Mouse (Mus musculus): ENCODE measurements around the gene Tmem8b.

The Tmem8b gene

DNA sequence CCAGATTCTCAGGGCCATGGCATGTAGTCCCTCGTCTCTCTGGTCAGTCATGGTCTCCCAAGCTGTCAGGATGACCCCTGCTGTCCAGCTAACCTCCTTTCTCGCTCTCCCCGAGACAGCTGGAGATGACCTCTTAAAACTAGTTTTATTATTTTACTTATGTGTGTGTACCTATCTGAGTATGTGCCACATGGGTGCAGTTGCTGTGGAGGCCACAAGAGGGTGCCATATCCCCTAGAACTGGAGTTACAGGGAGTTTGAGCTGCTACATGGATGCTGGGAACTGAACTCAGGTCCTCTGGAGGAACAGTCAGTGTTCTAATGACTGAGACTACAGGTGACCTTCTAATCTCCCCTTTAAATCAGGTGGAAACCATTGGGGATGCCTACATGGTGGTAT, 19.0 kb upstream of the Tmem8b start:
- H3K36me3 ChIP-seq (ENCODE audit: control insufficient read depth, insufficient read depth, low read length, poor library complexity, severe bottlenecking) = no peaks in the 10 kb centered on the region
- no peaks in the 10 kb centered on the region for H3K27me3 ChIP-seq (ENCODE audit: control insufficient read depth, insufficient read depth, low read length, poor library complexity, severe bottlenecking)
- no peak for DNase-seq (ENCODE audit: low read depth, low spot score)

DNA sequence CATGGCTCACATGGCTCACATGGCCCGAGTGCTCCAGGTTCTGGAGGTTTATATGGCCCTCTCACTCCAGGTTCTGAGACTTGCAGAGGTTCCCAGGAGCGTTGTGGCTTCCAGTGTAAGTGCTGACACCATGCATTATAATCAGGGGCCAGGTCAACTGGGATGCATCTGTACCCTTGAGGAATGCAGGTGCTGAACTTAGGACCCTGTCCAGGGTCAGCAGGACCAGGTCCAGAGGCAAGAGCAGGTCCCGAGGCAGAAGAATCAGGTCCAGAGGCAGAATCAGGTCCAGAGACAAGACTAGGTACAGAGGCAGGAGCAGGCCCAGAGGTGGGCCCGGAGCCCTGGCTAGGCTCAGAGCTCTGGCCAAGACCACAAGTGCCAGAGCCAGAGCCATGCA, 16.0 kb upstream of the Tmem8b start:
- Histone ChIP-seq H3K36me3 (ENCODE audit: control insufficient read depth, insufficient read depth, low read length, poor library complexity, severe bottlenecking) (no peaks in the 10 kb centered on the region), H3K27me3 (ENCODE audit: control insufficient read depth, insufficient read depth, low read length, poor library complexity, severe bottlenecking) (no peaks in the 10 kb centered on the region)
- no peak for DNase-seq (ENCODE audit: low read depth, low spot score)

DNA sequence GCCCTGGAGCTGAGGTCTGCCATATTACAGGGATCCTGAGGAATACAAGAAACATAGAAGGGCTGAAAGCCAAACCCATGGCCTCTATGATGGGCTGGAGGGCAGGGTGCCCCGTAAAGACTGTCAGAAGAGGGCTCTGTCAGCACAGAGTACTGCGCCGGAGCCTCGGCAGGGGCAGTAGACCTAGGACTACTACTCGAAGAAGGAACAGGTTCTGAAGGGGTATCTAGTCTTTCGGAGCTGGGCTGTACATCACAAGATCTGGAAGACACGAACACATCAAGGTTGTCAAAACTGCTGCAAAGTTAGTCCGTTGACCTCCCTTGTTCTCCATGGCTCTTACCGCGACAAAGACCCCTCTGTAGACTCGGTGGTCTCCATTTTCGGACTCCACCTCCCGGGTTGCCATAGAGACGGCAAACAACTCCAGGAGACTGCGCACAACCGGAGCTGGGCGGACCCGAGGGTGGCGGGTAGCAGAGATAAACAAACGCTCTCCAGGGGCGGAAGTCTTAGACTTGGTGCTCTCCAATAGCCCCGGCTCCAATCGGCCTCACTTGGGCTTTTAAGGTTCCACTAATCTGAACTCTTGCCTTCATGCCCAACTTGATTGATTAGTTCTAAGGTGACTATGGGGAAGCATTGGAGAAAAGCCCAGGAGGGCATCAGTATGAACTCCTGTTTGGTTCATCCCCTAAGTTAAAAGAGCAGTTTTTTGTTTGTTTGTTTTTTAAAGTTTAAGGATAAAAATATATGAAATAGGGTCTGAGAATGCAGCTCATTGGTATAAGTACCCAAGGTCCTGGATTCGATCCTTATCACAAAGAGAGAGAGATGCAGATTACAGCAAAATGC, 15.4 kb upstream of the Tmem8b start, which contains the start of gene Spag8:
Gene Spag8, minus strand, starts transcription at position 434 of the 855 bp plus-strand sequence.
- Histone ChIP-seq H3K27me3 (ENCODE audit: control insufficient read depth, insufficient read depth, low read length, poor library complexity, severe bottlenecking) (no peaks in the 10 kb centered on the region), H3K36me3 (ENCODE audit: control insufficient read depth, insufficient read depth, low read length, poor library complexity, severe bottlenecking) (no peaks in the 10 kb centered on the region)
- no peak for DNase-seq (ENCODE audit: low read depth, low spot score)

GRCm38 (mm10) chr4:43655656-43656338, 13.0 kb upstream of the Tmem8b start:
- DNase-seq (ENCODE audit: low read depth, low spot score) = no peak
- H3K36me3 ChIP-seq (ENCODE audit: control insufficient read depth, insufficient read depth, low read length, poor library complexity, severe bottlenecking) = no peaks in the 10 kb centered on the region
- H3K27me3 ChIP-seq (ENCODE audit: control insufficient read depth, insufficient read depth, low read length, poor library complexity, severe bottlenecking) = no peaks in the 10 kb centered on the region

- peak; percentile 96 for DNase-seq (ENCODE audit: low read depth, low spot score)
- H3K36me3 ChIP-seq (ENCODE audit: control insufficient read depth, insufficient read depth, low read length, poor library complexity, severe bottlenecking) = no peaks in the 10 kb centered on the region
- H3K27me3 ChIP-seq (ENCODE audit: control insufficient read depth, insufficient read depth, low read length, poor library complexity, severe bottlenecking) = no peaks in the 10 kb centered on the region; the same call in 1 of the 2 replicates
Observed at GRCm38 (mm10) chr4:43656339-43657109, 12.2 kb upstream of the Tmem8b start, which contains the start of gene Hint2. Gene Hint2 (minus strand): TSS chr4:43656466.

- no peaks in the 10 kb centered on the region for H3K36me3 ChIP-seq (ENCODE audit: control insufficient read depth, insufficient read depth, low read length, poor library complexity, severe bottlenecking)
- DNase-seq (ENCODE audit: low read depth, low spot score) = peak; percentile 39
- H3K27me3 ChIP-seq (ENCODE audit: control insufficient read depth, insufficient read depth, low read length, poor library complexity, severe bottlenecking) = no peaks in the 10 kb centered on the region; the same call in 1 of the 2 replicates
Observed at GRCm38 (mm10) chr4:43657146-43657545, 11.6 kb upstream of the Tmem8b start.

- peak; percentile 49 for DNase-seq (ENCODE audit: low read depth, low spot score)
- Histone ChIP-seq H3K36me3 (ENCODE audit: control insufficient read depth, insufficient read depth, low read length, poor library complexity, severe bottlenecking) (no peaks in the 10 kb centered on the region), H3K27me3 (ENCODE audit: control insufficient read depth, insufficient read depth, low read length, poor library complexity, severe bottlenecking) (no peaks in the 10 kb centered on the region)
Observed at GRCm38 (mm10) chr4:43666412-43666811, 2.4 kb upstream of the Tmem8b start.

GRCm38 (mm10) chr4:43669428-43669794, 640 bp downstream of the Tmem8b start:
- no peak for DNase-seq (ENCODE audit: low read depth, low spot score)
- no peaks in the 10 kb centered on the region for H3K27me3 ChIP-seq (ENCODE audit: control insufficient read depth, insufficient read depth, low read length, poor library complexity, severe bottlenecking)
- no peaks in the 10 kb centered on the region for H3K36me3 ChIP-seq (ENCODE audit: control insufficient read depth, insufficient read depth, low read length, poor library complexity, severe bottlenecking)

DNA sequence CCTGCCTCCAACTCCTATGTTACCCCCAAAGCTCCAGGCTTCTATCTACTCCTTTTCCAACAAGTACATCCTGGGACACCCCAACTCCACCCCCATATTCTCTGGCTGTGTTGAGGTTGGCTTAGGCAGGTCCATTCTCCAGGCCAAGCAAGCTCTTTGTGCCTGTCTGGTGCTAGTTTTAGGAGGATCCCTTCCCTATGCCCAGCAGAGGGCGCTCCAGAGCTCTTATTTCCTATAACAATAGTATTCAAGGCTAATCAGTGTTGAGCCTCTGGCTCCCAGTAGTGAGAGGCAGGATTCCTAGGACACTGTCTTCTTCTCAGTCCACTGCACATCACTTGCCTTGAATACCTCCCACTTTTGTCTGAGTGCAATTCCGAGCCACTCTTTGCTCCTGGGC, 3.3 kb downstream of the Tmem8b start:
- DNase-seq (ENCODE audit: low read depth, low spot score) = peak; percentile 89
- Histone ChIP-seq H3K36me3 (ENCODE audit: control insufficient read depth, insufficient read depth, low read length, poor library complexity, severe bottlenecking) (no peaks in the 10 kb centered on the region), H3K27me3 (ENCODE audit: control insufficient read depth, insufficient read depth, low read length, poor library complexity, severe bottlenecking) (no peaks in the 10 kb centered on the region)

GRCm38 (mm10) chr4:43673703-43674102, 4.9 kb downstream of the Tmem8b start:
- no peak for DNase-seq (ENCODE audit: low read depth, low spot score)
- H3K36me3 ChIP-seq (ENCODE audit: control insufficient read depth, insufficient read depth, low read length, poor library complexity, severe bottlenecking) = no peaks in the 10 kb centered on the region

GRCm38 (mm10) chr4:43674974-43675373, 6.2 kb downstream of the Tmem8b start:
- no peak for DNase-seq (ENCODE audit: low read depth, low spot score)
- Histone ChIP-seq H3K27me3 (ENCODE audit: control insufficient read depth, insufficient read depth, low read length, poor library complexity, severe bottlenecking) (no peaks in the 10 kb centered on the region), H3K36me3 (ENCODE audit: control insufficient read depth, insufficient read depth, low read length, poor library complexity, severe bottlenecking) (no peaks in the 10 kb centered on the region)

More at GRCm38 (mm10) chr4:43673703-43674102, 4.9 kb downstream of the Tmem8b start:
- H3K27me3 ChIP-seq (ENCODE audit: control insufficient read depth, insufficient read depth, low read length, poor library complexity, severe bottlenecking) = no peaks in the 10 kb centered on the region

- DNase-seq (ENCODE audit: low read depth, low spot score) = no peak
- no peaks in the 10 kb centered on the region for H3K27me3 ChIP-seq (ENCODE audit: control insufficient read depth, insufficient read depth, low read length, poor library complexity, severe bottlenecking)
- H3K36me3 ChIP-seq (ENCODE audit: control insufficient read depth, insufficient read depth, low read length, poor library complexity, severe bottlenecking) = no peaks in the 10 kb centered on the region
Observed at GRCm38 (mm10) chr4:43675608-43676007, 6.8 kb downstream of the Tmem8b start.

DNA sequence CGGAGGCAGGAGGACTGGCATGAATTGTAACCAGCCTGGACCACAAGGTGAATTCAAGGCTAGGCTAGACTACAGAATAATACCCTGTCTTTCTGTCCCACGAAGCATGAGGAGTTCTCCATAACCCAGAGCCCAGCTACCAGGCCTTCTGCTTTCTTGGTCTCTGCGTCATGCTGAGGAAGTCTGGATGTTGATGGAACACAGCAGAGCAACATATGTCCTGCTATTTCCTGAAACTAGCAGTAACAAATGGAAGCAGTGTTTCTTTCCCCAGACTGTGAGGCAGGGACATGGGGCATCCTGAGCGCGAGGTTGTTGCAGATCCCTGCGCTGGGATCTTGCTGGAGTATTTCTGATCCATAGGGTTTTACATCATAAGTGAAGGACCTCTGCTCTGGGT, 9.8 kb downstream of the Tmem8b start:
- Histone ChIP-seq H3K36me3 (ENCODE audit: control insufficient read depth, insufficient read depth, low read length, poor library complexity, severe bottlenecking) (no peaks in the 10 kb centered on the region), H3K27me3 (ENCODE audit: control insufficient read depth, insufficient read depth, low read length, poor library complexity, severe bottlenecking) (no peaks in the 10 kb centered on the region)
- no peak for DNase-seq (ENCODE audit: low read depth, low spot score)

GRCm38 (mm10) chr4:43679416-43680043, 10.8 kb downstream of the Tmem8b start:
- no peak for DNase-seq (ENCODE audit: low read depth, low spot score)
- Histone ChIP-seq H3K36me3 (ENCODE audit: control insufficient read depth, insufficient read depth, low read length, poor library complexity, severe bottlenecking) (no peaks in the 10 kb centered on the region), H3K27me3 (ENCODE audit: control insufficient read depth, insufficient read depth, low read length, poor library complexity, severe bottlenecking) (no peaks in the 10 kb centered on the region)
